Mouse (Mus musculus) neural tube, embryonic 10.5 days (tissue): ENCODE measurements at regions not wholly inside any gene's neighbourhood (a gene's known extent, or its start where the extent isn't known, plus 50 kb on each side); places are given as distances from the start of the nearest gene placed in this dataset.
A peak's percentile ranks its signal among the peaks of the same experiment; 100 is the strongest.

Experiments used
- DNase-seq: peaks from one replicate; pipeline ENCODE4 v3.0.0-alpha.2; 2017; ENCODE audit warnings: low spot score; ENCODE audit errors: extremely low spot score

DNA sequence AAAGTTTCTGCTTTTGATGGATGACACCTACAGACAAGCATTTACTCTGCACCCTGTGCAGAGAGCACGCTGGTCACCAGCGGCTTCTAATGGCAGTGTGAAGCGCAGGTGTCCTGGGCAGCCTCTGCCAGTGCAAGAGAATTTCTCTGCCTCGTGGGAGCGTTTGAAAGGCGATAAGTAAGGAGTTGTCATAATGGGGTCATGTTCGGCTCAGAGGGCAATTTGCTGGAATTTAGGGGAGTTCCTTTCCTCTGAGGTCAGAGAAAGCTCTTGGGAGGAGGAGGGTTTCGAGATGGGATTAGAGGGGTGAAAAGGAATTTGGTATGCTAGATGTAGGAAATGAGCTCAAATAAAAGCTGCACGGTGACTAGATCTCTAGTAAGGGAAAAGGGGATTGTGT lies 144.5 kb downstream of the Ttc32 start:
- peak; percentile 30 for DNase-seq

DNA sequence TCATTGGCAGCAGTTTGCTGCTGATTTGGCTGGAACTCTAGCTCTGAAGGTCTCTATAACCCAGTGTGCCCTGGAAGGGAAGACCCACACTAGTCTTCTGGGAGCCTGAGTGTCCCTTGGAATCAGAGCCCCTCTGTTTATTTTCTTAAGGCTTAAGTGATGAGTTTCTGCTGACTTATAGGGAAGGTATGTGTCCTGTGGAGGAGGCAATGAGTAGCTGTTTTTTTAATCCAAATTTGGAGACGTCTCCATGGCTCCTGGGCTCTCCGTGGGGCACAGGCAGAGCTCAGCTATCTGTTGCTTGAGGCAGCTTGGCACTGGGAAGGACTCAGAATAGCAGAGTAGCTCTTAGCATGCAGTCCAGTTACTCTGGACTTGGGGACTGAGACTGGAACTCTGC lies 146.4 kb downstream of the Ttc32 start:
- no peak for DNase-seq

DNA sequence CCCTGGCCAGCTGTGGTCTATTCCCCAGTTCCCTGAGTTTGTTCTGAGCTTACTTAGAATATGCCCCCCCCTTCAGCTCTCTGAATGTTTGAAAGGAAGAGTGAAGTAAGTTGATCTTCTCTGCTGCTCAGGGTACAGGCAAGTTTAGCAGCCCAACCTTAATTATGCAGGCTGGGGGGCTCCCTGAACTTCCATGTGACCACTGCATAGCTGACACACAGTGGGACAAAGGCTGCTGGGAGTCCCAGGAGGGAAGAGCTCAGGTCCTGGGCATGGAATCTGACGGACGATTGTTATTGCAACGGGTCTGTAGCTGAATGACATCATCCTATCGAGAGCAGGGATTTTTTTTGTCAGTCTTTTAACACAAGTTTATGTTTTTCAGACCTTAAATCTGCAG lies 148.8 kb downstream of the Ttc32 start:
- no peak for DNase-seq

DNA sequence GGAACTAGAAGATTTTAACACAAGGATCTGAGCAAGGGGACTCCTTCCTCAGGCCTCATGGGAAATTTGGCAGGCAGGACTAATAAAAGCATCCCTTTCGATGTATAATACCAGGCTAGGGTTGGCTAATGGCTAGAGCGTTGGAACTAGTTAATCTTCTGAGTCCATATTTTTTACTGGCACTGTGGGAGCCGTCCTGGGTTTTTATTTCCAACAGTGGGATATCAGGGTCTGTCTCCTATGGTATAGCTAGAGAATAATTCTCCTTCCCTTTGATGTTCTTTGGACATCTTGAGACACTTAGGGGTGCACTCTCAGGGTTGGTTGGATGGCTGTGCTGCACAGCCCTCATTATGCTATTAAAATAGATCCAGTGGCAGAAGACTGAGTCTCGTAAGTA lies 150.9 kb downstream of the Ttc32 start:
- DNase-seq, result no peak

DNA sequence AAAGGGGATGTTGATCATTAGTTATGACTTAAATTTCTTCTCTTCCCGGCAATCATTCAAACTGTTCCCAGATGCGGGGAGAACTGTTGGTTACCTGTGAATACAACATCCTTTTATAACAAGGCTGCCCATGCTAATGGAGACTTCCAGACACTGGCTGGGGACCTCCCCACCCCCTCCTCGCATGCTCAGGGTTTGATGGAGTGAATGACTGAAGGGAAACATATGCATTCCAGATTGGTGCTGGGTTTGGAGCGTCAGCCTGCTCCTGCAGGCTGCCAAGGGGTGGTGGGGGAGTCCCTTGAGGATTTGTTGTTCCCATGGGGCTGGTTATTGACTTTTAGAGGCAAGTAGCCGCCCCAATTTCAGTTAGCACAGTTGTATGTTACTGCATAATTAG lies 161.9 kb downstream of the Ttc32 start:
- DNase-seq, result no peak

DNA sequence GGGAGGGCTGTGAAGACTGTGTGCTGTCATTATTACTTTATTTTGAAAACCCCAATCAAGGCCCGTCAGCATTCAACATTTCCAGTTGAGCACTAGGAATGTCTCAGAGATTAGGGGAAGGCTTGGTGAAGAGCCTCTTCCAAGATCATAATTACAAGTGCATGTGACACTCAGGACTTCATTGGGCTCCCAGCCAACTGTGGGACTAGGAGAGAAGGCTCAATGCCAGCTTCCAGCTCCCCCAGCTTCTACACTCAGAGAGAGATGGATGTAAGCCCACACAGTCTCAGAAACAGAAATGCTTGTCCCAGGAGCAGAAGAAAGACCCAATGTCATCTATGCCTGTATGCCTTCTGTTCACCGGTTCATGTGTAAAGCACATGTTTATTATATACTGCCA lies 169.5 kb downstream of the Ttc32 start:
- DNase-seq, result no peak

DNA sequence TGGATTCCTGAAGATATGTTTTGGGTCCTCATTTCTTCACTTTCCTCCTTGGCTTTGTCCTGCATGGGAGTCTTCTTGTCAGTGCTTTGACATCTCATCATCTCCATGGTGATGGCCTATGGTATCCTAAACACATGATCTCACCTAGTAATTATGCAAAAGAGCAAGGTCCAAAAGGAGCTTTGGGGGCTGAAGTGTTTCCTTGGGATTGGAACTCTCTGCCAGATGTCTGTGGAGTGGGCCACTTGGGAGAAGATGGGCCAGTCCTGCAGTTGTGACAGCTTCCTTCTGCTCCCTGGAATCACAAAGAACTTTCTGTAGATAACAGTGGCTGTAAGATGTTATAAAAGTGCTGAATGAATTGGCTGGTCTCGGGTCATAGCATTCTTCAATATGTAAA lies 182.4 kb downstream of the Ttc32 start:
- DNase-seq, result no peak

DNA sequence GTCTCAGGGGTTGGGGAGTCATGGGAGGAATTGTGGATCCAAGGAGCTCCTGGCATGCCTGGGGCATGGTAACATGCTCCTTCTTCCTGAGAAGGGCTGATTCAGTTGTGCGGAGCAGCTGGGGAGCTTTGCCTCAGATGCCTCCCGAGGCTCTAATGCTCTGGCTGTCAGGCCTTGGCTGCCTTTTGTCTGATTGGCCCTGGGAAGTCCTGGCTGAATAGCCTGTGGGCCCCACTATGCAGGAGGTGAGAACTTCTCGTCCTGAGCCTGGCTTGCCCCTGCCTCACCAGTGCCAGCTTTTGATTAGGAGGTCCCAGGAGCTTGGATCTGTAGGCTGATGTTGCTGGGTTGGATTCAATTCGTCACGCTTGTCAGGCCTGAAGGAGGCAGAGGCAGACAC lies 195.2 kb downstream of the Ttc32 start:
- no peak for DNase-seq

DNA sequence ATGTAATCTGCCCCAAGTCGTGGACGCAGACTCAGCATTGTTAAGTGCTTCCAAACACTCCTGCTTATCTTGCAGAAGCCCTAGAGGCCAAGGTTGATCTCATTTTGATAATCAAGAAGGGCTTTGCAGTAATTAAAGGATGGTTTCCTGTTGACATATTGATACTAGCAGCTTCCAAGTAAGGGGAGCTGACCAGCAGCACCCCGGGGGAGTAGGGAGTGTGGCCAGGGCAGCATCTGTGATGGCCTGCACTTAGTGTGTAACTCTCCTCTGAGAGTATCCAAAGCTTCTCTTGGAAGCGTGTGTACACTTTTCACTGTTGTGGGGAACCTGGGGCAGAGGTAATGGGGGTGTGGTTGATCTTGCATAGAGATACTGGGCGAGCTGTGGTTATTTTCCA lies 198.1 kb downstream of the Ttc32 start:
- DNase-seq, result no peak

DNA sequence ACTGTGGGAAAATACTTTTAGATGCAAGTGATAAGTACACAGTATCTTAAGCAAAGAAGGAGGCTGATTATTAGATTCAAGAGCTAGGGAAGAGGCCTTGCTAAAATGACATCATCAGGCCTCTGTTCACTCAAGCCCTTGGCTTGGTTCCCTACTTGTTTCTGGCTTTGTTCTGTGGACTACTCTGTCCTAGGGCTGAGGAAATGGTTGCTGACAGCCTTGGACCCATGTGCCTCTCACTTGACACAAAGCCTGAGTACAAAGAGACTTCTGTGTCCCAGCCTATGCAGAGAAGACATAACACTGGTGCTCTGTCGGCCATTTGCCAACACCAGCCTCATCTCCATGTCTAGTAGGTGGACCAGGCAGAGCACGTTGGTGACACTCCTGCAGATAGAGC lies 198.7 kb downstream of the Ttc32 start:
- no peak for DNase-seq

DNA sequence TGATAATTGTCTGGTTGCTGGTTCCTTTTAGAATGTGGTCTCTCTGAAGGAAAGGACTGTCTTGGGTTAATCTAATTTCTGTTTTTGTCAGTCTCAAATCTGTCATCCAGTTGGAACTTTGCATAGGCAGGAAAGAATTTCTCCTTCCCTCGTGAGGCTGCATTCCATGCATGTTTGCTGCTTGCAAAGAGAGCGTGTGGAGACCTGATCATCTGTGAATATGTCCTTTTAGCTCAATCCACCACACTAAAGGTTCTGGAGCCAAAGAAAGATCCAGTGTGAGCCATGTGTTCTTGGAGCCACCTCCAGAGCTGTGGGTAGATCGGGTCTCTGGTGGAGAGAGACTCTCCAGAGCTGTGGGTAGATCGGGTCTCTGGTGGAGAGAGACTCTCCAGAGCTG lies 200.2 kb downstream of the Ttc32 start:
- DNase-seq, result no peak

DNA sequence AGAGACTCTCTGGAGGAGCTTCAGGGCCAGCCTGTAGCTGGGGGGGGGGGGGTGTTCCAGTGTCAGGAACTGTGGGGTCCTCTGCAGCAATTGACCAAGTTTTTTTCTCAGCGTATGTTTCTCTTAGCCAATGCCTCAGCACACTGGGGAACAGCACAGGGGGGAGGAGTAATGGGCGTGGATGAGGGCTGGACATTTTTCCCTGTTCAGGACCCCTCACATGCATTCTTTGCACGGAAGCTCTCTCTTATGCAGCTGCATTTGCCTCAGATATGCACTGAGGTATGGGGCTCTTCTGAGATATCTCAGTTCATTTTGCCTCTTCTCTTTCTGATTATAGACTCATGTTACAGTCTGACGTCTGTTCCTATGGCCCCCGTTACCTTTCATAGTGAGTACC lies 200.8 kb downstream of the Ttc32 start:
- no peak for DNase-seq

DNA sequence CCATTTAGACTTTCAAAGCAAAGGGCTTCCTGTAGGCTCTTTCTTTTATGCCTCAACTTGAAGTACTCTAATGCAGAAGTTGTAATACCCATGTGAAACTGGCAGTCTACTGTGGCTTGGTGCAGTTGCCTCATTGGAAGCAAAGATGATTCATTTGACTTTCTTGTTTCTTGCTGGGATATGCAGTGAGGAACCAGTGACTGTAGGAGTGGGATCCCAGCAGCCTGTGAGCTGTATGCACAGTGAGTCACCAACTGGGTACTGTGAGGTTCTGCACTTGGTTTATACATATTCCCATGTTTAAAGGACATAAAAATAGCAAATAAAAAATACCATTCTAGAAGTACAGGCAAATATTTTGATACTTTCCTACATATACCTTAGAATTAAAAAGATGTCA lies 202.6 kb downstream of the Ttc32 start:
- no peak for DNase-seq

DNA sequence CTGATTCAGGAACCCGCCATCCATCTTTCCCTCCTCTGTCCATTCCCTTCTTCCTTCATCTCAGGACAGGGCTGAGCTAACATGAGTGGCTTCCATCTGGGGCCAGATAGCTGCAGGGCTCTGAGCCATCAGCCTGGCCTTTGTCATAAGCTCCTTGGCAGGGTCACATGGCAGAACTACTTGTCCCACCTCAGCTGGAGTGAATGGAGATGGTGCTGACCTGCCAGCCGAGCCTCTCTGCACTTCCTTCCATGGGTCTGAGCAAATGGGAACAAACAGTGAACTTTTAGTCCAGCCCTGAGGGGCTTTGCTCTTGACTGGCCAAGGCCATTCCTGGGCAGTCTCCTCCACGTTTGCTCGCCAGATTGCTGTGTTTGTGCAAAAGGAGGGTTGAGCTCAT lies 206.1 kb downstream of the Ttc32 start:
- DNase-seq, result no peak

DNA sequence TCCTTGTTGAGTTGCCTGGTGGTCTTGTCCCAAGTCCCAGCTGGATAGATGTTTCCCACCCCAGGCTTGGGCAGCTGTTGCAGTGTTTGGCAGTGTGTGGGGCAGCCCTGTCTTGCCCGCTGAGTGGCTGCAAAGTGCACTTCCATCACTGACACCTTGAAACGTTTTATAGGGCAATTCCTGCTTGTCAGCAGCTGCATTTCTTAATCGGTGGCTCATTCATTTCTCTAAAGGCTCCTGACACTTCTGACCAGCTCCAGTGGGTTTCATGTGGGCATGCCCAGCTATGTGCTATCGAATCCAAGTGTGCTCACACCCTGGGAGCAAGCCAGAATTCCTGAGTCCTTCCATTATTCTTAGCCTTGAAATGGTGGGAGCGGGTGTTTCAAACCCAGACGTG lies 207.7 kb downstream of the Ttc32 start:
- no peak for DNase-seq

DNA sequence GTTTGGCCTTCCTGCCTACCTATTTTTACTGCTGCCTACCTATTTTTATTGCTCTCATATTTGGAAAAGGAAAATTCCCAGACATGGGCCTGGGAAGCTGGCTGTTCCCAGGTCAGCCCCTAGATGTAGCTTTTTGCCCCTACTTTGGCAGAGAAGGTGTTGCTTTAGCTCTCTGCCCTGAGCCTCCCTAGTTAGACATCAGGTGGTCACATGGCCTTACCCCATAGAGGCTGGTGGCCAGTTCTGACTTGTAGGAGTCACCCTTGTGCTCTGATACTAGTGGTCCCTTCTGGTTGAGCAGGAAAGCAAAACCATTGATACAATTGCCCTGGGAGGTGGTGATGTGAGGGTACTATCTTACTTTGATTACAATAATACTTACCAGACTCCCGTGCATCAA lies 208.2 kb downstream of the Ttc32 start:
- DNase-seq, result no peak

DNA sequence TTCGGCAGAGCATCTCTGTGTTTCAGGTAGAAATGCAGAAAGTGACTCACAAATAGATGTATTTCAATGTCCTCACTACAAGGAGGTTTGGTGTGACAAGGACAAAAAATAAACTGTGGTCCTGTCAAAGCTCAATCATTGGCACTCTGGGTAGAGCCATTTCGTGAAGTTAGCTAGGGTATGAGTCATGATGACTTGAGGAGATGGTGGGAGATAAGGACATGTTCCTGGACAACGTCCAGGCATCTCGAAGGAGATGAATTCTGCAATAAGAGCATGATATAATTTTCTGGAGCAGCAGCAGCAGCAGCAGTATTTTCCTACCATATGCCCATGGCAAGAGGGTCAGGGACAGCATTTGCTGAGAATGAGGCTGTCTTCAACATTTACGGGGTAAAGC lies 217.7 kb downstream of the Ttc32 start:
- no peak for DNase-seq

DNA sequence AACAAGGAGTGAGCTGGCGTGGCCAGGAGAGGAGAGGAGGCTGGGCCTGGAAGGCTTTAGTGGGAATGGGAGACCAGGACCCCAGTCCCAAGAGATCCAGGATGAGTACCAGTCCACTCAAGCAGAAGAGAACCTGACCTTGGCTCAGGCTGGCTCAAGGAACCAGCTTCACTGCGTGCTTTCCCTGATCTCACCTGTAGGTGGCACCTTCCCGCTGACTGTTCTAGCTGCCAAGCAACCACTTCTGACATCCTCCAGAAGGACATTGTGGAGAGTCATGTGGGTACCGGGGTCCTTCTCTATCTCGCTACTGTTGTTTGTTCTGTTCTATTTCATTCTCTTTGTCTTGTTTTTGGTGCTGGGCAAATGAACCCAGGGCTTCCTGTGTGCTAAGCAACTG lies 222.0 kb downstream of the Ttc32 start:
- peak; percentile 51 for DNase-seq

DNA sequence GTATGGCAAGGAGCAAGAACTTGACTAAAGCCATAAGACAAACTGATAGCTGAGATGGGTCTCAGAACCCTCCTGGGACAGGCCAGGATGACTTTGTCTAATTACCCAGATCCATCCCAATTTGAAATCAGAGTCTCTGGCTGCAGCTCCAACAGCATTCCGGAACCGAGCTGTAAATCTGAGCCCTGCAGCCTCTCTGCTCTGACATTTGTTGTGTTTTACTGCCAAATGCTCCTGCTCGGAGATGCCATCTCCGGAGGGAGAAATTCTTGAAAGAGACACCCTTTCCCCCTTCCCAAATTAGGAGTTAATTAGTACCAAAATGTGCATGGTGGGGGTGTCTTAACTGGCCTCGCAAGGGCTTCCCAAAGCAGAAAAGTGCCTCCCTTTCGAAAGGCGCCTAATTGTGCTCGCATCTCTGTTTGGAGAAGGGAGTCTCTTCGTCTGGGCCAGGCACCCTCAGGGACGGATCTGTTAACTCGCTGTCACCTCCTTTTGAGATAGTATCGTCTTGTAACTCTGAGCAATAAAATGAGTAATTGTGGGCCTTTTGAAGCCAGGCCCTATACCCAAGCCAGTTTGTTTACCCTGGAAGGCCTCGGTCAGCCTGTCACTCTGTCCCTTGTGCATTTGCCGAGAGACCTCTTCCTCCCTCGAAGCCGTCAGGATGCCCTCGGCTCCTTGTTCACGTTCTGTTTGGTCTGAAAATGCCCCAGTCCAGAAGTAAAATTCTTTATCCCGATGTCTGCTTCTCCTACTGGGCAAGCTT lies 223.7 kb downstream of the Ttc32 start:
- DNase-seq, result no peak

DNA sequence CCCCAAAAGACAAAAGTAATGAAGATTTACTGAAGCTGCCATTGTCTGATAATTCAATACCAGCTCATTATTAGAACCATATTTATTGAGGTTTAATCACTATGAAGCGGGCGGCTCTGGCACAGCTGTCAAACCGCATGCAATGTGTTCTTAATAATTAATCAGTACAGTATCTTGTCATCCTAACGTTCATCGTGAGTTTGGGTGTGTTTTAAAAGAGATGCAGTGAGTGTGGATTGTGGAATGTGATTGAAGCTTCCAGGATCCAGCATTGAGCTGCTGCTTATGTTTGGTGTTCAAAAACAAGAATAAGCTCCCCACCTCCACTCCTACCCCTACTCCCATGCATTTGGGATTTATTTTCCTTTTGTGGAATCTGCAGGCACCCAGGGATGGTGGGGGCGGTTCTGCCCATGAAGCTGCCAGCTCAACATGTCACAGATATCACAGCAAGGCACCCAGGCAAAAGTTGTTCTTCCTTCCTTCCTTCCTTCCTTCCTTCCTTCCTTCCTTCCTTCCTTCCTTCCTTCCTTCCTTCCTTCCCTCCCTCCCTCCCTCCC lies 224.6 kb downstream of the Ttc32 start:
- DNase-seq, result no peak

DNA sequence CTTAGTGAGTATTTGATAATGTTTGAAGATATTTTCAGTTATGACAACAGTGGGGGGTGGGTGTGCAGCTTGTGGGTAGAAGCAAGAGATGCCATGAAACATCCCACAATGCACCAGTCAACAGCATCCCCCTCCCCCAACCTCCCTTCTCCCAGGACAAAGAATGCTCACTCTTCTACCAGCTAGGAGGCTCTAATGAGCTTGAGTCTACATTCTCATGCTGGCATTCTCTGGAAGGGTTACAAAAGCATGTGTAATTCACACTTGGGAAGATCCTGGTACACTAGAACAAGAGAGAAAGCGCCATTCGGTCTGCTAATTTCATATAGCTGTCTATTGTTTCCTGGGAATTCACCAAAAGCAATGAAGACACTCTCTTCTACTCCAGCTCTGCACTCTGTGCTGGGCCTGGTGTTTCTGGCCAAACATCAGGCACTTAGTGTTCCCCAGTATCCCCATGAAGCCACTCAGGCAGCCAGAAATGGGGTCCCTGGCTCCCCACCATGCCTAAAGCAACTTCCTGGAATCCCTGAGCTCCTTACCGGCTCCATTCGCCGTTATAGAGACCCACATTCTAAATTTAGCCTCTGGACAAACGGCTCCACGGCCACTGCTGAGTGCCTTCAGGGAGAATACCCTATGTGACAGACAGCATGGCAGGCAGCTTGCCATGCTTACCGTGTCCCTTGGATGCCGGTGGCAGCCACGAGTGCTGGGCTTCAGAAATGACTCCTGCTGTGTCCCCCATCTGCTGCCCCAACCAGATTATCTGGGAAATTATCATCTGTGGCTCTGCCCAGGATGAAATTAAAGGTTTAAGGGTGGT lies 226.1 kb downstream of the Ttc32 start:
- DNase-seq, result no peak

DNA sequence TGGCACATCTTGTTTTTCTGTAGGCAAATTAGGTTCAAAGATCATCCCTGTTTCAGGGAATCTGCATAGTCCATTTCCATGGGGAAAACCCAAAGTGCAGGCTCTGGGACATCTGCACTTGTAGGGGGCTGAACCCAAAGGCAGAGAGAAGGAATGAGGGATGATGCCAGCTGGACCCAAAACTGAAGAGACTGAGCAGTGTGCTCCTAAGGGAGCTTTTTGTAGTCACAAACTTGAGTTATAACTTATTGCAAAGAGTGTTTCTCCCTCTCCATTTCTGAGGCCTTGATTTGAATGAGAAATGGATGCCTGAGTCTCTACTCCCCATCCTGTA lies 226.7 kb downstream of the Ttc32 start:
- no peak for DNase-seq

DNA sequence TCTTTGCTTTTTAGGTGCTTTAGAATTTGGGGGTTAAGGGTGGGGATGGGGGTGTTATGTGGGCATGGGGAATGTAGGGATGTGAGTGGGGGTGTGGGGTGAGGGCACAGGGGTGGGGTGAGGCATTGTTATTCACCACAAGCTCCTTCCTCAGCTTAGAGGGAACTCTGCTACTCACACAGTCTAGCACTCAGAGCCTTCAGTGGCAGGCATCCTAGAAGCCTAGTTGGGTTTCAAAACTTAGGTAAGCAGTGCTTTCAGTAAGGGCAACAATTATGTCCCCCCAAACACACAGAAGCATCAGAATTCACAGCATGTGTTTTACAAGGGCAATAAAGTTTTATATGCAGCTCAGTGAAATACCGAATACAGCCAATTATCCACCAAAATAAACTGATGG lies 228.4 kb downstream of the Ttc32 start:
- DNase-seq, result no peak
